Mouse (Mus musculus) liver, embryonic 13.5 days (tissue): ENCODE results near the gene Aprt. TPM values are rescaled to one million over a fixed set of nuclear protein-coding genes. Genes with fewer than 3 reads are reported as not detected.

Source experiments
- ATAC-seq: fragments of 200-750 bp; cut with Nextera tagmentation; 2 replicates; pipeline ENCODE4 v1.8.0; 2017; ENCODE audit warnings: low read depth, mild to moderate bottlenecking, moderate number of reproducible peaks, moderate library complexity
- DNase-seq: peaks from one replicate; pipeline ENCODE4 v3.0.0; 2022
- H3K27ac ChIP-seq: fragments of 300-500 bp; sonication (generic); 2 replicates; pipeline ENCODE4 v1.5.1; 2015; ENCODE audit warnings: moderate library complexity, mild to moderate bottlenecking, inconsistent platforms
- H3K27me3 ChIP-seq: fragments of 300-500 bp; sonication (generic); 2 replicates; pipeline ENCODE4 v1.6.1; 2015; ENCODE audit warnings: mild to moderate bottlenecking, inconsistent platforms
- H3K36me3 ChIP-seq: fragments of 300-500 bp; sonication (generic); 2 replicates; pipeline ENCODE4 v1.6.1; 2015; ENCODE audit warnings: mild to moderate bottlenecking, inconsistent platforms
- H3K4me1 ChIP-seq: fragments of 300-500 bp; sonication (generic); replicated peaks from 2 replicates; pipeline ENCODE4 v1.6.1; 2015; ENCODE audit warnings: inconsistent platforms
- H3K4me2 ChIP-seq: fragments of 300-500 bp; sonication (generic); 2 replicates; pipeline ENCODE4 v1.6.1; 2015; ENCODE audit warnings: inconsistent platforms, mild to moderate bottlenecking, moderate library complexity
- H3K4me3 ChIP-seq: fragments of 300-500 bp; sonication (generic); replicated peaks from 2 replicates; pipeline ENCODE4 v1.5.1; 2015; ENCODE audit warnings: mild to moderate bottlenecking, inconsistent platforms
- H3K9ac ChIP-seq: fragments of 300-500 bp; sonication (generic); 2 replicates; pipeline ENCODE4 v1.6.1; 2015; ENCODE audit warnings: mild to moderate bottlenecking, inconsistent platforms
- H3K9me3 ChIP-seq: fragments of 300-500 bp; sonication (generic); replicated peaks from 2 replicates; pipeline ENCODE4 v1.6.1; 2016; ENCODE audit warnings: inconsistent platforms
- WGBS: fragments of 180-500 bp; shearing (Covaris S2); methylation state at CpG from one replicate; pipeline ENCODE4 v1.1.7; 2015; ENCODE audit not compliant: insufficient replicate concordance; 5-methylcytosine and 5-hydroxymethylcytosine counted together
- polyA plus RNA-seq: library from polyadenylated mRNA; unstranded; fragments of >200 nt; fragmentation: Nextera tagmentation; extraction: Ambion mirVana; gene quantifications from 2 replicates; pipeline ENCODE4 v1.2.1, GENCODE M21; 2015

The Aprt gene
- 198 and 218 TPM in 2 replicates for polyA plus RNA-seq

DNA sequence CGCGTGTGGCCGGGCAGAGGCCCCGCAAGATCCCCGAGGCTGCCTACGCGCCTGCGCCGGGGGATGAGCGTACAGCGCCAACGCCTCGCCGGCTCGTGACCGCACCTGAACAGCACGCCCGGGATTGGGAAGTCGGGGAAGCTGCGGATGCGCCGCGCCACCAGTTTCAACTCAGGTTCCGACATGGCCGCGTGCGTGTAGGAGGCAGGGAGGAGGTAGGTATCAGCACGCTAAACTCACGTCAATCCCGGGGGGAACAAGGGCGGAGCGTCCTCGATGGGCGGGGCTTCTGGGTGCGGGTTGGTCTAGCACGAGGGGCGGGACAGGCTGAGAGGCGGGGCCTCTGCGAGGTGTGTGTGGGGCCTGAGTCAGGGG, at the start of gene Aprt:
Aprt (minus strand) TSS at position 262 of the 375 bp plus-strand sequence.
- ATAC-seq (peak; percentile 86), DNase-seq (peak; percentile 96)
- peak within 1 kb of the TSS; percentile 85 for H3K9ac ChIP-seq
- peaks cover 59% of the 10 kb centered on the region for H3K4me1 ChIP-seq
- H3K27ac ChIP-seq, result peak within 1 kb of the TSS; percentile 88
- peaks cover 34% of the 10 kb centered on the region for H3K36me3 ChIP-seq
- under 1% methylated on average over 39 of the region's 39 CpGs for WGBS
- H3K9me3 ChIP-seq, result no peaks in the 10 kb centered on the region
- no peaks in the 10 kb centered on the region for H3K27me3 ChIP-seq
- H3K4me3 ChIP-seq, result peak within 1 kb of the TSS; percentile 74
- H3K4me2 ChIP-seq, result peak within 1 kb of the TSS; percentile 94

DNA sequence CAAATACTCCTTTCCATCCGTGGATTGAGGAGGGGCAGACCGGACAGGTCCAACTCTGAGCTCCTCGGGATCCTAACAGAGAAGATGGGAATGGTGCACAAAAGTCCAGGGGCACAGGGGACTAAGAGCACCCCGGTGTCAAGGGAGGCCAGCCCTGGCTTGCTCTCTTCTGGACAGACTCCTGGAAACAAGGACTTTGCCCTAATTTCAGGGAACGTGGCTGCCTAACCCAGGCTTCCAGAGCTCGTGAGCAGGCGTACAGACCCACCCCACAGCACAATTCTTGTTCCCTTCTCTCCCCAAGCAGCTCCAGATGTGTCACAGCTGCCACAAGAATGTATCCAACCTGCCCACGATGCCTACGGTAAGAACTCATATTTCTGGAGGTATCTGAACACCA, 49.1 kb upstream of the Aprt start:
- ATAC-seq, result no peak
- DNase-seq, result no peak
- Histone ChIP-seq H3K9me3 (no peaks in the 10 kb centered on the region), H3K36me3 (peaks cover 22% of the 10 kb centered on the region), H3K9ac (no peak overlapping the region), H3K4me3 (no peak overlapping the region), H3K27ac (no peak overlapping the region), H3K4me2 (no peak overlapping the region), H3K27me3 (peaks cover 8% of the 10 kb centered on the region; the same call in 1 of the 2 replicates), H3K4me1 (peaks cover 11% of the 10 kb centered on the region)
- WGBS, result 65% methylated on average over 9 of the region's 9 CpGs

DNA sequence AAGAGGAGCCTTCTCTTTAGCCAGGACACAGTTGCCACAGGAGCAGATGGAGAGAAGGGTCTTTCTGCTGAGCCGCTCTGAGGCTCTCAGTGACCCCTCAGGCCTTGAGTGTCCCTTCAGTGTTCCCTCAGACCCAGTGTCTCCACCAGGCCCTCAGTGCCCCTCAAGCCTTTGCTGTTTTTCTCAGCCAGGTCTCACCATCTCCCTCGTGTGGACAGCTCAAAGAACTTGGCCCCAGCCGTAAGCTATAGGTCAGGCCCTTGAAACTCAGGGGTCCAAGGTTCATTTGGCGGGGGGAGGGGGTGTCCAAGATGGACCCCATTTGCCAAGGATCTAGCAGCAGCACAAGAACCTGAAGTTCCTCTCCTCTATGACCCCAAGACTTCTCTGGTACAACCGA, 47.9 kb upstream of the Aprt start:
- no peak for ATAC-seq

DNA sequence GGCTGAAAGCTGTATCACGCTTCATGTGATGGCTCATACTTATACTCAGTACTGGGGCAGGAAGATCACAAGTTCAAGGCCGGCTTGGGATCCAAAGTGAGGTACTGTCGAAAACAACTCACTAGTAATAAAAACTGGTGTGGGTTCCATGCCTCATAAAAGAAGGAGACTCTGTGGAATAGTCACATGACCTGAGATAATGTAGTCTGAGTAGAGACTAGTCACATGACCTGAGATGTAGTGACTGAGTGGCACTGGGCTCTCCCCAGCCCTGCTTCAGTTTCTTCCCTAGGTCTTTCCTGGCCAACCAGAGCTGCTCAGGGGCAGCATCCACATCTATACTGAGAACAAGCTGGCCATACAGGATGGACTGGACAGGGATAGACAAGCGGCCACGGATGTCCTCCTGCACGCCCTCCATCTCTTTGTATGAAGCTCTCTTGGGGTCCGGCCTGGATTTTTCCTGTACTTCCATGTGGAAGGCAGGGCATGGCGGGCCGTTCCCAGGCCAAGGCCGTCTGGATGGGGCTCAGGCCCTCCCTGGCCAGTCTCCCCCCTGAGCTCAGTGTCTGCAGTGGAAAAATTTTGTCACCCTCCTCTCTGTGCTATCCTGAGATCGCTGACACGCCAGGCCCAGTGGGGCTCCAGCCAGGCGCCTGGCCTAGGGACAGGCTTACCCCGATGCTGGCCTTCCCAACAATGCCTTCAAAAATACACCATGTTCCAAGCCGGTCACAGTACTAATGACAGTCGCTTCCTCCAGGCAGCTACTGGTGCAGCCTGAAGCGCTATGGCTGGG, 47.3 kb upstream of the Aprt start:
- Histone ChIP-seq H3K27ac (no peak overlapping the region), H3K4me1 (peaks cover 27% of the 10 kb centered on the region), H3K9me3 (no peaks in the 10 kb centered on the region), H3K27me3 (peaks cover 6% of the 10 kb centered on the region; the same call in 1 of the 2 replicates), H3K36me3 (peaks cover 6% of the 10 kb centered on the region; the same call in 1 of the 2 replicates), H3K9ac (no peak overlapping the region), H3K4me2 (no peak overlapping the region), H3K4me3 (no peak overlapping the region)
- WGBS, result 74% methylated on average over 17 of the region's 17 CpGs
- ATAC-seq (no peak), DNase-seq (no peak)

More for the DNA sequence above, 47.9 kb upstream of the Aprt start:
- Histone ChIP-seq H3K27me3 (peaks cover 6% of the 10 kb centered on the region; the same call in 1 of the 2 replicates), H3K27ac (no peak overlapping the region), H3K4me3 (no peak overlapping the region), H3K4me2 (no peak overlapping the region), H3K4me1 (peaks cover 21% of the 10 kb centered on the region), H3K9me3 (no peaks in the 10 kb centered on the region), H3K36me3 (peaks cover 11% of the 10 kb centered on the region; the same call in 1 of the 2 replicates), H3K9ac (no peak overlapping the region)
- WGBS, result 60% methylated on average over 5 of the region's 5 CpGs
- no peak for DNase-seq

DNA sequence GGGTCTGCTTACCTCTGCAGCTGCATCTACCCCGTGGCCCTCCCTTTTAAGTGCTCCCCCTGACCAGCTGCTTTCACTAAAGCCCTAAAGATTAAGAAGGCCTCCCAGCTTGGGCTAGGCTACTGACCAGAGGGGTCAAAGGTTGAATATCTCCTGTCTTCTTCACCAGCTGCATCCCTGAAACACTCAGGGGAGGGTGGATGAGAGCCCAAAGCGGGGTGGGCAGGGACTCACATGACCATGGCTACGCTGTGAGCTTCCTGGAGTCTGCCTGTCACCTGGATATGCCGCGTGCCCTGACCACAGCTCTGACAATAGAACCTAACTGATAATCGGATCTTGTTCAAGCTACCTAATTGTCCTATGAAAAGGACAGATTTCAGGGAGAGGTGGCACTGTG, 46.0 kb upstream of the Aprt start, which contains the start of gene Pabpn1l:
Pabpn1l (minus strand) TSS at position 13 of the 400 bp plus-strand sequence.
- Histone ChIP-seq H3K9me3 (no peaks in the 10 kb centered on the region), H3K4me2 (no peak within 1 kb of the TSS), H3K27me3 (peaks cover 6% of the 10 kb centered on the region; the same call in 1 of the 2 replicates), H3K36me3 (no peaks in the 10 kb centered on the region), H3K4me3 (no peak within 1 kb of the TSS), H3K27ac (no peak within 1 kb of the TSS), H3K4me1 (peaks cover 38% of the 10 kb centered on the region), H3K9ac (no peak within 1 kb of the TSS)
- 72% methylated on average over 6 of the region's 6 CpGs for WGBS
- no peak for ATAC-seq
- DNase-seq, result no peak

DNA sequence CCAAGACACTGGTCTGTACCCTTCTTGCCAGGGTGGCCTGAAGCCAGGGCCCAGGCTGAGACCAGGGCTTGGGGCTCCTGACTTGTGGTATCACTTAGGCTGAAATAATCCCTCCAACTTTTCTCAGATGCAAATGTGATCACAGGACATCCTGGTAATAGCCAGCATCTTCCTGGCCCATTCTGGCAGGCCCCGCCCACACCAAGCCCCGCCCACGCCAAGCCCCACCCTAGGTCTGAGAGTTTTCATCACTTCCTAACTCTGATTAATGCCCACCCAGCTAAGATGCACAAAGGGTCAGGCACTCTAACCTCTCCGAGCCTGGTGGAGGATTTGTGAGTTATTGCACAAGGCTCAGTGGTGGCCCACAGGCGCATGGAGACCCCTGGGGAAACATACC, 43.7 kb upstream of the Aprt start:
- no peak for ATAC-seq

DNA sequence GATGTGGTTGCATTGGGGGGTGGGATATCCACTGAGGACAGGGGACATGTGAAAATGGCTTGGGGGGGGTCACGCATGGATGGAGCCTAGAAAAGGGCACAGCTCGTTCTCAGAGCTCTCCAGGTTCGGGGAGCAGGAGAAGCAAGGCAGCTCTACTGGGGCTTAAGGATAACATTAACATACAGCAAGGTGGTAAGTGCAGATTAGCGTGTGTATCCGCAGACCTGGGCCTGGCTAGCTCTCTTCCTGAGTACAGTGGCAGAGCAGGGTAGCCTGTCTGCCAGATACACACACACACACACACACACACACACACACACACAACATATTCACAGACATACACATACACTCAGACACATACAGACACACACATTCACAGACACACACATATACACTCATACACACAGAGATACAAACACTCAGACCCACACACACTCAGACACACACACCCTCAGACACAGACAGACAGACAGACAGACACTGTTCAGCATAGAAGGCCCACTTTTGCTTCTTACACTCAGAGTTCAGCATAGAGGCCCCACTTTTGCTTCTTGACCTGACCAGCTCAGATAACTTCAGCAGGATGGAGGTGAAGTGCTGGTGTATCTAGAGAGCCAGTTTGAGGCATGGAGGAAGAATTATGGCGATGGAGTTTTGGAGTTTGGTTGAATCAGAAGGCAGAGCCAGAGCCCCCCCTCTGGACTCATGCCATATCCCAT, 42.1 kb upstream of the Aprt start:
- peak overlapping the region; percentile 51 for H3K4me2 ChIP-seq
- H3K9ac ChIP-seq, result peak overlapping the region; percentile 61

More for the DNA sequence above, 43.7 kb upstream of the Aprt start:
- Histone ChIP-seq H3K27me3 (peaks cover 6% of the 10 kb centered on the region; the same call in 1 of the 2 replicates), H3K36me3 (0 out of 2 replicates have a peak, but pooled peaks cover 2% of the 10 kb centered on the region), H3K4me3 (no peak overlapping the region), H3K9me3 (no peaks in the 10 kb centered on the region), H3K4me2 (no peak overlapping the region), H3K9ac (no peak overlapping the region), H3K4me1 (peaks cover 29% of the 10 kb centered on the region), H3K27ac (no peak overlapping the region)
- DNase-seq, result no peak
- 32% methylated on average over 5 of the region's 5 CpGs for WGBS

DNA sequence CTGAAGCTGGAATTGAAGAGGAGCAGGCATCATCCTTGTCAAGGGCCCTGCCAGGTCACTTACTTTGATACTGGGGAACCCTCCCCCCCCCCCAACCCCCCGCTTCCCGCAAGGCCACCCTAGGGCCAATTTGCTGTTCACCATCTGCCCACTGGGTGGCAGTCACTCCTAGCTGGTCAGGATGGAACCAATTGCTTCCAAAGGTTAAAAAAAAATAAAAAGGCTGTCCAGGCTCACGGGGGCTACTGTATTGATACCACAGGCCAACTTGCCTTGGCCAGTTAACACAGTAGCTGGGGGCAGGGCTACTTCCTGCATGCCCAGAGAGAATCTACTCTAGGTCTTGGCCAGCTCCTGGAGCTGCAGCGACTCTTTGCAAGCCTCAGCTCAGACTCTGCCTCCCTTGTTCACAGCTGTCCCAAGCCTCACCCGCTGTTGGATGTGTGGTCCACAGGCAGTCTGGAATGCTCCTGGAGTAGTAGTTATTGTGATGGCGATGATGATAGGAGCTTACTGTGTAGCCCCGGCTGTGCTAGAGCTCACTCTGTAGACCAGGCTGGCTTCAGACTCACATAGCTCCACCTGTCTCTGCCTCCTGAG, 41.3 kb upstream of the Aprt start:
- Histone ChIP-seq H3K4me2 (peak overlapping the region; percentile 51), H3K27me3 (no peaks in the 10 kb centered on the region), H3K9me3 (no peaks in the 10 kb centered on the region), H3K9ac (peak overlapping the region; percentile 61), H3K27ac (peak overlapping the region; percentile 91), H3K4me3 (peak overlapping the region; percentile 3; the same call in 1 of the 2 replicates), H3K4me1 (peaks cover 31% of the 10 kb centered on the region), H3K36me3 (peaks cover 8% of the 10 kb centered on the region; the same call in 1 of the 2 replicates)
- WGBS, result 48% methylated on average over 5 of the region's 7 CpGs
- DNase-seq, result peak; percentile 60
- peak; percentile 9; the same call in 1 of the 2 replicates for ATAC-seq

More for the DNA sequence above, 42.1 kb upstream of the Aprt start:
- Histone ChIP-seq H3K4me3 (peak overlapping the region; percentile 3; the same call in 1 of the 2 replicates), H3K9me3 (no peaks in the 10 kb centered on the region), H3K27ac (peak overlapping the region; percentile 91), H3K27me3 (0 out of 2 replicates have a peak, but pooled peaks cover 2% of the 10 kb centered on the region), H3K4me1 (peaks cover 29% of the 10 kb centered on the region), H3K36me3 (peaks cover 8% of the 10 kb centered on the region; the same call in 1 of the 2 replicates)
- 28% methylated on average over 6 of the region's 6 CpGs for WGBS
- DNase-seq (peak; percentile 63), ATAC-seq (peak; percentile 95)

DNA sequence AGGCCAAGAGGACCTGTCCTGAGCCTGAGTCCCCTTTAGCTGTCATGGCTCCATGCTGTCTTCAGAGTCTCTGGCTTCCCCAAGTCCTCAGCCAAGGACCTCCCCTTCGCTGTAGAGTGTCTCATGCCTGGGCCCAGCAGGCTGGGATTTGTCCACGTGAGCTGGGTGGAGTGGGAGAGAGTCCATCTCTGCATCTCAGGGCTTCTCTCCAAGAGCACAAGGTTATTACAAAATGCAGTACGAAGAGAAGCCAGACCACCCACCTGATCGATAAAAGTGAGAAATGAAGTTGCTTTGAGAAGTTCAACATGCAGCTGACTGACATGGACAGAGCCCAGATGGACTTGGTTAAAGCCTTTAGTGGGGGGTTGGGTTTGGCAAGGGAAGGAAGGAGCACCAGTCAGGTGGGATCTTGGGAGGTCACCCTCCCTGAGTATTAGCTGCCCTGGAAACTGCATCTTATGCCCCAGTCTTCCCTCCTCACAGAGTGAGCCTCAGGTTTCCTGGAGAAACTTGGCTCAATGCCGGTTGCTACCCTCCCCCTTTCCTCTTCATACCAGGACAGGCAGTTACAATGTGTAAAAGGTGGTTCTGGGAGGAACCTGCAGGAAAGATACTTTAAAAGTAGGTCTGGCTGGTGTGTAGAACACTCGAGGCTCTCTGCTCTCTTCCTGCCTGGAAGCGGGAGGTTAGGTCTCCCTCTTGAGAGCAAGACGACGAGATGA, 39.6 kb upstream of the Aprt start:
- Histone ChIP-seq H3K4me1 (peaks cover 44% of the 10 kb centered on the region), H3K4me2 (no peak overlapping the region), H3K36me3 (peaks cover 8% of the 10 kb centered on the region; the same call in 1 of the 2 replicates), H3K9me3 (no peaks in the 10 kb centered on the region), H3K9ac (no peak overlapping the region), H3K27ac (no peak overlapping the region; the same call in 1 of the 2 replicates), H3K4me3 (no peak overlapping the region), H3K27me3 (no peaks in the 10 kb centered on the region)
- ATAC-seq, result no peak
- no peak for DNase-seq
- WGBS, result 66% methylated on average over 9 of the region's 9 CpGs
